Mouse (Mus musculus): ENCODE measurements around the gene Nrsn2.

The Nrsn2 gene

DNA sequence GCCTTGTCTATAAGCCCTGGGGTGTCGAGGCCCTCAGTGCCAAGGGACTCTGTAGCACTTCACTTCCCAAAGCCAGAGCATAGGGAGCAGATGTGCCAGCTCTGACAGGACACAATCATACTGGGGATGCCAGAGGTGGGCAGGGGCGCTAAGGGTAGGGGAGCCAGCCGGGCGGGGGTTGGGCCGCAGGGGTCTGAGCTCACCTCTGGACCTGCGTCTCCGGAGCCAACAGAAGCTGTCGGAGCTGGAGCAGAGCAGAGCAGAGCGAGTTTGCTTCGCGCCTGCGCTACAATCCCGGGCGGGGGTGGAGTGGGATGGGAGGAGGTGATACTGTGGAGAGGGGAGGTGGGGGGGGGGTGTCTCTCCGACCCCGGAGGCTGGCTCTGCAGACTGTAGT lies at the start of gene Nrsn2:
Gene Nrsn2, minus strand, starts transcription at position 294 of the 397 bp plus-strand sequence.
- no peak for DNase-seq (ENCODE audit: low read depth, low spot score)

GRCm38 (mm10) chr2:152415786-152416185 lies 39.3 kb upstream of the Nrsn2 start:
- DNase-seq (ENCODE audit: low read depth, low spot score), result no peak

GRCm38 (mm10) chr2:152415287-152415686 lies 38.8 kb upstream of the Nrsn2 start, which contains the start of gene 6820408C15Rik:
TSS of gene 6820408C15Rik (plus strand) at chr2:152415587.
- DNase-seq (ENCODE audit: low read depth, low spot score), result no peak

- peak; percentile 64 for DNase-seq (ENCODE audit: low read depth, low spot score)
Observed at GRCm38 (mm10) chr2:152414591-152415165, 38.2 kb upstream of the Nrsn2 start, which contains the start of gene Zcchc3. TSS of gene Zcchc3 (minus strand) at chr2:152415027.

DNA sequence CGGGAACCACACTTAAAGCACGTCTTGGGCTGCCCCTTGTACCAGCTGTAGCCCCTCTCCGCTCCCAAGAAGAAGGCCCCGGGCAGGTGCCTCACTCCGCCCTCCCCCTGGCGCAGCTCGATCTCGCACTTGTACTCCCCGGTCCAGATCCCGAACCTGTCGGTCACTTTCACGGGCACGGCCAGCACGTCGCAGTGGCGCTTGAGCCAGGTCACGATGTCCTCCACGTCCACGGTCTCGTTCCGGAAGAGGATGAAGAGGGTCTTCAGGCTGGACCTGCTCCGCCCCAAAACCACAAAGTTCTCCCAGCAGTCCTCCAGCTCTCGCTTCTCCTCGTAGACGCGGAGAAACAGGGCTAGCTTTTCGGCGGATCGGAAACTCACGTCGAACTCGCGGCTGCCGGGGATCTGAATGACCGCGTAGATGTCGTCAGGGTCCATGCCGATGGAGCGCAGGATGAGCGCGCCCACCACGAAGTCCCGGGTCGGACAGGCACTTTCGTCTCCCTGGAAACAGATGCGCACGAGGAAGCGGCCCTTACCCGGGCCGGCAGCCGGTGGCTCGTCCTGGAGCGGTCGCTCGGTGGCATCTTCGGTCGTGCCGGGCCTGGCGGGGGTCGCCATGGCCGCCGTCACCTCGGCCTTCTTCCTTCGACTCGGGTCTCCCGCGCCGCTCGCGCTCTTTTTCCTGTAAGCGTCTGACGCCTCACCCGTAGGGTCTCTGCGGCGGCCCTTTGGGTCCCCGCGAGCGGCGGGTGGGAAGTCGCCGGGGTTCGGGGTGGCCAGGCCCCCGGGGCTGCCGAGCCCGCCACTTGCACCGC lies 37.5 kb upstream of the Nrsn2 start:
- no peak for DNase-seq (ENCODE audit: low read depth, low spot score)

- no peak for DNase-seq (ENCODE audit: low read depth, low spot score)
Observed at GRCm38 (mm10) chr2:152413158-152413764, 36.8 kb upstream of the Nrsn2 start.

GRCm38 (mm10) chr2:152412526-152413157 lies 36.2 kb upstream of the Nrsn2 start:
- no peak for DNase-seq (ENCODE audit: low read depth, low spot score)

DNA sequence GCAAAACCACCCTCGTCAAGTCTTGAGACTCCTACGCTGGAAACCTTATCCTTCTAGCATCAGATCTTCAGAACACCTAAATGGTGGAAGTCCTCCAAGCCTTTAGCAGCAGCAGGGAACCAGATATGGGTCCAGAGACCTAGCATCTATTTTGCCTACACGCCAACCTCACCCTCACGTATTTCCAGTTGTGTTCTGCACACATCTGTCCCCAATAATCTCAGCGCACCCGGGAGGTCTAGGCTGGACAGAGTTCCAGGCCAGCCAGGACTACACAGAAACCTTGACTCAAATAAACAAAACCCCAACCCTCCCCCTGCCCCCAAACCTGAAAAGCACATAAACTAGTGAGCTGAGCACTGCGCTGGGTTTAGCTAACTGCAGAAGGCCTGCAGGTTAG lies 35.0 kb upstream of the Nrsn2 start:
- no peak for DNase-seq (ENCODE audit: low read depth, low spot score)

- DNase-seq (ENCODE audit: low read depth, low spot score), result no peak
Observed at GRCm38 (mm10) chr2:152410971-152411371, 34.5 kb upstream of the Nrsn2 start.

- no peak for DNase-seq (ENCODE audit: low read depth, low spot score)
Observed at GRCm38 (mm10) chr2:152409781-152410180, 33.3 kb upstream of the Nrsn2 start.

DNA sequence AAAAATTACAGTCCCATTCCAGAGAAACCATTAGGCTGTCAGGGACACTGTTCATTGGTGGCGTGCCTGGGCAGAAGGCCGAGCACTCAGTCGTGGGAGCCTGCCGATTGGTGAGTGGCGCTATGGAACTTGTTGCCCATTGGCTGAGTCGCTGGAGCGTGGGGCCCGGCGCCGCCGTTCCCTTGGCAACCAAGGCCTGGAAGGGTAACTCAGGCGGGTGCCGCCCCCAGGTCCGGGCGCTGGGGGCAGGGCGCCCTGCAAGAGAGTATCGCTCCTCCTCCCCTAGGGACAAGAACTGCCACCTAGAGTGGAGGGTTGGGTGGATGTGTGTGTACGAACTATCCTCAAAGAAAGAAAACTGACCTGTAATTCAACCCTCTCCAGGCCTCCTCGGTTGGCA lies 29.7 kb upstream of the Nrsn2 start:
- peak; percentile 81 for DNase-seq (ENCODE audit: low read depth, low spot score)

DNA sequence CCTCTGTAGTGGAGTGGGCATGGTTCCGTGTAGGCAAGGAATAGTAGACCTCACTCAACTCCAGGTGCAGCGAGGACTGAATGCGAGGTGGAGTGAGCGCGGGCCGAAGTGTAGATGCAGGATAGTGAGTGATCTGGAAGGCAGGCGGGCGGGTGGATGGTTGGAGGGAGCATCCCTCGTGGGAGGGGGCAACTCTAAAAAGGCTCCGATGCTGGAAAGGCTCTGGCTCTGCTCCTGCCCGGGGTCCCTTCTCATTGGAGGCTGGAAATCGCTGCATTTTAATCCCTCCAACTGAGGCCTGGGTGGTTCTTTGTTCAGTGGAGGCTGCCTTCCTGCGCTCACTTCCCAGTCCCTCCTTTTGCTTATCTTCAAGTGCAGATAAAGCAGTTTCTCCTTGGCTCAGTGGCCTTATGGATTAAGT lies 22.7 kb upstream of the Nrsn2 start:
- no peak for DNase-seq (ENCODE audit: low read depth, low spot score)

- DNase-seq (ENCODE audit: low read depth, low spot score), result peak; percentile 91
Observed at GRCm38 (mm10) chr2:152398691-152399090, 22.3 kb upstream of the Nrsn2 start.

GRCm38 (mm10) chr2:152397680-152398435 lies 21.4 kb upstream of the Nrsn2 start, which contains the start of gene Sox12:
TSS of gene Sox12 (minus strand) at chr2:152398063.
- peak; percentile 92 for DNase-seq (ENCODE audit: low read depth, low spot score)

DNA sequence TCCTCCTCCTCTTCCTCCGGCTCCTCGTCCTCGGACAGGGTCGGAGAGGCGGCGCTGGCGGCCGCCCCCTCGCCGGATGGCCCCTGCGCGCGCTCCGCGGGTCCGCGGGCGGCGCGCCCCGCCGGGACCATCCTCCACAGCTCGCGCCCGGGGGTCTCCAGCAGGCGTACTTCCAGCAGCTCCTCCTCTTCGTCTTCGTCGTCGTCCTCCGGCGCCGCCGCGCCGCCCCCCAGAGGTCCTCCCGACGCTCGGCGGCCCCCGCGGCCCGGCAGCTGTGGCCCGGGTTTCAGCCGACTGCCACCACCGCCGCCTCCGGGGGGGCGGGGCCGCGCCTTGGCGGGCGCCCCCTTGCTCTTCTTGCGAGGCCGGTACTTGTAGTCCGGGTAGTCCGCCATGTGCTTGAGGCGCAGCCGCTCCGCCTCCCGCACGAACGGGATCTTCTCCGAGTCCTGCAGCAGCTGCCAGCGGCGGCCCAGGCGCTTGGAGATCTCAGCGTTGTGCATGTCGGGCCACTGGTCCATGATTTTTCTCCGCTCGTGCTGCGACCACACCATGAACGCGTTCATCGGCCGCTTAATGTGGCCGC lies 20.7 kb upstream of the Nrsn2 start:
- DNase-seq (ENCODE audit: low read depth, low spot score), result peak; percentile 70

GRCm38 (mm10) chr2:152396110-152397003 lies 19.9 kb upstream of the Nrsn2 start:
- peak; percentile 75 for DNase-seq (ENCODE audit: low read depth, low spot score)

GRCm38 (mm10) chr2:152395271-152395920 lies 19.0 kb upstream of the Nrsn2 start:
- no peak for DNase-seq (ENCODE audit: low read depth, low spot score)

- DNase-seq (ENCODE audit: low read depth, low spot score), result no peak
Observed at GRCm38 (mm10) chr2:152393225-152394017, 17.0 kb upstream of the Nrsn2 start.
